Mouse (Mus musculus) liver, embryonic 16.5 days (tissue): ENCODE measurements at regions not wholly inside any gene's neighbourhood (a gene's known extent, or its start where the extent isn't known, plus 50 kb on each side); places are given as distances from the start of the nearest gene placed in this dataset.

ENCODE experiments used
- ATAC-seq: fragments of 200-750 bp; cut with Nextera tagmentation; 2 replicates; pipeline ENCODE4 v1.8.0; 2017; ENCODE audit warnings: low read depth, mild to moderate bottlenecking, moderate number of reproducible peaks, moderate library complexity
- H3K27ac ChIP-seq: fragments of 300-500 bp; sonication (generic); 2 replicates; pipeline ENCODE4 v1.5.1; 2014; ENCODE audit warnings: mild to moderate bottlenecking, low read length
- H3K27me3 ChIP-seq: fragments of 300-500 bp; sonication (generic); 2 replicates; pipeline ENCODE4 v1.6.1; 2014; ENCODE audit warnings: low read depth, low read length, mixed read lengths; ENCODE audit not compliant: control insufficient read depth, insufficient read depth
- H3K36me3 ChIP-seq: fragments of 300-500 bp; sonication (generic); 2 replicates; pipeline ENCODE4 v1.6.1; 2014; ENCODE audit warnings: mild to moderate bottlenecking; ENCODE audit not compliant: control insufficient read depth, insufficient read depth
- H3K4me1 ChIP-seq: fragments of 300-500 bp; sonication (generic); 2 replicates; pipeline ENCODE4 v1.6.1; 2014; ENCODE audit warnings: low read depth, low read length, mixed read lengths; ENCODE audit not compliant: control insufficient read depth
- H3K4me2 ChIP-seq: fragments of 300-500 bp; sonication (generic); 2 replicates; pipeline ENCODE4 v1.6.1; 2014; ENCODE audit warnings: low read depth, low read length, mixed read lengths
- H3K4me3 ChIP-seq: fragments of 300-500 bp; sonication (generic); 2 replicates; pipeline ENCODE4 v1.5.1; 2014; ENCODE audit warnings: low read depth, mild to moderate bottlenecking, low read length
- H3K9ac ChIP-seq: fragments of 300-500 bp; sonication (generic); 2 replicates; pipeline ENCODE4 v1.6.1; 2014; ENCODE audit warnings: low read depth, low read length
- H3K9me3 ChIP-seq: fragments of 300-500 bp; sonication (generic); replicated peaks from 2 replicates; pipeline ENCODE4 v1.6.1; 2016; ENCODE audit warnings: low read length; ENCODE audit not compliant: control insufficient read depth
- WGBS: fragments of 180-500 bp; shearing (Covaris S2); extraction: QIAGEN DNeasy Blood & Tissue Kit; methylation state at CpG from one replicate; pipeline ENCODE4 v1.1.7; 2014; ENCODE audit not compliant: insufficient replicate concordance; 5-methylcytosine and 5-hydroxymethylcytosine counted together

GRCm38 (mm10) chr5:111665406-111665805 is 68.3 kb upstream of the Gm26897 start:
- no peak for ATAC-seq
- H3K9me3 ChIP-seq = no peaks in the 10 kb centered on the region
- H3K9ac ChIP-seq = no peak overlapping the region
- no peak overlapping the region for H3K27ac ChIP-seq
- no peak overlapping the region for H3K4me2 ChIP-seq
- H3K4me3 ChIP-seq = no peak overlapping the region
- H3K36me3 ChIP-seq = no peaks in the 10 kb centered on the region
- WGBS = 66% methylated on average over 19 of the region's 19 CpGs
- no peaks in the 10 kb centered on the region for H3K27me3 ChIP-seq
- no peaks in the 10 kb centered on the region for H3K4me1 ChIP-seq

GRCm38 (mm10) chr5:111666007-111666406 is 67.7 kb upstream of the Gm26897 start:
- WGBS = 55% methylated on average over 8 of the region's 8 CpGs
- no peak overlapping the region for H3K9ac ChIP-seq
- no peak overlapping the region for H3K4me2 ChIP-seq
- H3K36me3 ChIP-seq = no peaks in the 10 kb centered on the region
- no peak for ATAC-seq
- no peaks in the 10 kb centered on the region for H3K4me1 ChIP-seq
- H3K27me3 ChIP-seq = no peaks in the 10 kb centered on the region
- H3K4me3 ChIP-seq = no peak overlapping the region
- H3K9me3 ChIP-seq = no peaks in the 10 kb centered on the region
- H3K27ac ChIP-seq = no peak overlapping the region

- Histone ChIP-seq H3K4me3 (no peak overlapping the region), H3K4me1 (no peaks in the 10 kb centered on the region), H3K9ac (no peak overlapping the region), H3K36me3 (no peaks in the 10 kb centered on the region), H3K27me3 (no peaks in the 10 kb centered on the region), H3K27ac (no peak overlapping the region), H3K4me2 (no peak overlapping the region), H3K9me3 (no peaks in the 10 kb centered on the region)
- ATAC-seq = no peak
- WGBS = 60% methylated on average over 3 of the region's 3 CpGs
Measured at GRCm38 (mm10) chr5:111667901-111668300, 65.8 kb upstream of the Gm26897 start.

GRCm38 (mm10) chr5:111669139-111669538 is 64.6 kb upstream of the Gm26897 start:
- H3K9ac ChIP-seq = no peak overlapping the region
- no peak overlapping the region for H3K27ac ChIP-seq
- no peak overlapping the region for H3K4me3 ChIP-seq
- no peaks in the 10 kb centered on the region for H3K4me1 ChIP-seq
- ATAC-seq = no peak
- H3K4me2 ChIP-seq = no peak overlapping the region
- no peaks in the 10 kb centered on the region for H3K27me3 ChIP-seq
- no peaks in the 10 kb centered on the region for H3K36me3 ChIP-seq
- no peaks in the 10 kb centered on the region for H3K9me3 ChIP-seq

GRCm38 (mm10) chr5:111671762-111672161 is 62.0 kb upstream of the Gm26897 start:
- Histone ChIP-seq H3K9ac (no peak overlapping the region), H3K4me2 (no peak overlapping the region), H3K27ac (no peak overlapping the region), H3K9me3 (no peaks in the 10 kb centered on the region), H3K4me3 (no peak overlapping the region), H3K4me1 (no peaks in the 10 kb centered on the region), H3K27me3 (no peaks in the 10 kb centered on the region), H3K36me3 (no peaks in the 10 kb centered on the region)
- 39% methylated on average over 6 of the region's 6 CpGs for WGBS
- no peak for ATAC-seq

GRCm38 (mm10) chr5:111674976-111675672 is 58.6 kb upstream of the Gm26897 start:
- 45% methylated on average over 6 of the region's 6 CpGs for WGBS
- no peak for ATAC-seq
- Histone ChIP-seq H3K4me3 (no peak overlapping the region), H3K4me2 (no peak overlapping the region), H3K9ac (no peak overlapping the region), H3K4me1 (no peaks in the 10 kb centered on the region), H3K36me3 (no peaks in the 10 kb centered on the region), H3K27me3 (no peaks in the 10 kb centered on the region), H3K9me3 (no peaks in the 10 kb centered on the region), H3K27ac (no peak overlapping the region)

GRCm38 (mm10) chr5:111675673-111676261 is 58.0 kb upstream of the Gm26897 start:
- no peaks in the 10 kb centered on the region for H3K4me1 ChIP-seq
- H3K4me3 ChIP-seq = no peak overlapping the region
- no peaks in the 10 kb centered on the region for H3K27me3 ChIP-seq
- ATAC-seq = 0 out of 2 replicates have a peak, but pooled peaks have one; percentile 27
- WGBS = 32% methylated on average over 8 of the region's 8 CpGs
- H3K4me2 ChIP-seq = no peak overlapping the region
- no peaks in the 10 kb centered on the region for H3K9me3 ChIP-seq
- no peaks in the 10 kb centered on the region for H3K36me3 ChIP-seq
- no peak overlapping the region for H3K27ac ChIP-seq
- no peak overlapping the region for H3K9ac ChIP-seq

- no peak overlapping the region for H3K27ac ChIP-seq
- no peaks in the 10 kb centered on the region for H3K9me3 ChIP-seq
- WGBS = 41% methylated on average over 6 of the region's 6 CpGs
- no peak overlapping the region for H3K4me3 ChIP-seq
- H3K4me2 ChIP-seq = no peak overlapping the region
- H3K4me1 ChIP-seq = no peaks in the 10 kb centered on the region
- H3K36me3 ChIP-seq = no peaks in the 10 kb centered on the region
- peaks cover 4% of the 10 kb centered on the region; the same call in 1 of the 2 replicates for H3K27me3 ChIP-seq
- ATAC-seq = no peak
- no peak overlapping the region for H3K9ac ChIP-seq
Measured at GRCm38 (mm10) chr5:111677847-111678311, 55.8 kb upstream of the Gm26897 start.

GRCm38 (mm10) chr5:111678496-111678895 is 55.2 kb upstream of the Gm26897 start:
- Histone ChIP-seq H3K4me3 (no peak overlapping the region), H3K27ac (no peak overlapping the region), H3K9me3 (no peaks in the 10 kb centered on the region), H3K4me2 (no peak overlapping the region), H3K36me3 (no peaks in the 10 kb centered on the region), H3K4me1 (no peaks in the 10 kb centered on the region), H3K27me3 (peaks cover 4% of the 10 kb centered on the region; the same call in 1 of the 2 replicates), H3K9ac (no peak overlapping the region)
- ATAC-seq = no peak
- WGBS = 29% methylated on average over 1 of the region's 1 CpGs
